Mouse (Mus musculus): Measurements from ENCODE around the gene Bola2.

The Bola2 gene

DNA sequence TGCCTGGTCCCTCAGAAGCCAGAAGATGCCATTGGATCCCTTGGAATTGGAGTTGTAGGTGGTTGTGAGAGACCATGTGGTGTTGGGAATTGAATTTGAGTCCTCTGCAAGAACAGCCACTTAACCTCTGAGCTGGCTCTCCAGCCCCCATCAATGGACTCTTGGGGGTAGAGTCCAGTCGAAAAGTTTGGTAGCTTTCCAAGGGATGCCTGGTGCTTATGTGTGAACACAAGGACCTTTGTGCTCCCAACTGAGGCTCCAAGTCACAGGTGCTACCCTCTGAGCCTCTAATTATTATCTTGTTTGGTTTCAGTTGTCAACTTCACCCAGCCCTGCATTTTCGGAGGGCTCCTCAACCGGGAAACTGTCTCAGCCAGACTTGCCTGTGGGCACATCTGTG lies 4.5 kb upstream of the Bola2 start:
- no peak for DNase-seq

- no peak for DNase-seq
Observed at GRCm38 (mm10) chr7:126691676-126692075, 3.5 kb upstream of the Bola2 start.

GRCm38 (mm10) chr7:126692426-126692825 lies 2.8 kb upstream of the Bola2 start:
- DNase-seq, result no peak

DNA sequence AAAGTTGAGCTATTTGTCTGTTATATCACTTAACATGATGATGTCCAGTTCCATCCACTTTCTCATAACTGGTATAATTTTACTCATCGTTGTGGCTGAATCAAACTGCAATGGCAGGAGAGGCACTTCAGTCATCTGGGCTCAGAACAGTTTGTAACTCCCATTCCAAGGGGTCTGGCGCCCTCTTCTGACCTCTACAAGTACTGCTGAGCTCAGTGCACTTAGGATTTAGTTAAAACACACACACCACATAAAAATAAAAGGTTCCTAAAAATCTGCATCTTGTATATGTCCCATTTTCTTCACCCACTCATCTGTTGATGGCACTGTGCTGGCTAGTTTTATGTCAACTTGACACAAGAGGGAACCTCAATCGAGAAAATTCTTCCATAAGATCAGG lies 1.9 kb upstream of the Bola2 start:
- peak; percentile 69 to 86 for DNase-seq

- DNase-seq, result no peak
Observed at GRCm38 (mm10) chr7:126693781-126694180, 1.4 kb upstream of the Bola2 start.

DNA sequence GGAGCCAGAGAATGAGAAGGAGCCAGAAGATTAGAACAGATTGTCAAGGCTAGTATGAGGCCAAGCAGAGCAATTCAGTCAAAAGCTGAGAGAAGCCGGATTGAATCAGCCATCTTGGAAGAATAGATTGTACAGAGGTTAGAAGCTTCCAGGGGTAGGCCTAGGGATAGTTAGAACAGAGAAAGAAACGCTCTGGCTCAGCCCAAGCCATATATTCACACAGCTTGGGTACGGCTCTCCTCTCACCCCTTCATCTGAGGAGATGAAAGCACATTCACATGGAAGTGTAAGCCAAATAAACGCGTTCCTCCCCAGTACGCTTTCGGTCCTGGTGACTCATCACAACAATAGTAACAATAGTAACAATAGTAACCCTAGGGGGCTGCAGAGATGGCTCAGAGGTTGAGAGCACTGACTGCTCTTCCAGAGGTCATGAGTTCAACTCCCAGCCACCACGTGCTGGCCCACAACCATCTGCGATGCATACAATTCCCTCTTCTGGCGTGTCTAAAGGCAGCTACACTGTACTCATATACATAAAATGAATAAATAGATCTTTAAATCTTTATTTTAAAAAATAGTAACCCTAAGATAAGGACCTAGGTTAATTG lies 655 bp upstream of the Bola2 start:
- no peak for DNase-seq

DNA sequence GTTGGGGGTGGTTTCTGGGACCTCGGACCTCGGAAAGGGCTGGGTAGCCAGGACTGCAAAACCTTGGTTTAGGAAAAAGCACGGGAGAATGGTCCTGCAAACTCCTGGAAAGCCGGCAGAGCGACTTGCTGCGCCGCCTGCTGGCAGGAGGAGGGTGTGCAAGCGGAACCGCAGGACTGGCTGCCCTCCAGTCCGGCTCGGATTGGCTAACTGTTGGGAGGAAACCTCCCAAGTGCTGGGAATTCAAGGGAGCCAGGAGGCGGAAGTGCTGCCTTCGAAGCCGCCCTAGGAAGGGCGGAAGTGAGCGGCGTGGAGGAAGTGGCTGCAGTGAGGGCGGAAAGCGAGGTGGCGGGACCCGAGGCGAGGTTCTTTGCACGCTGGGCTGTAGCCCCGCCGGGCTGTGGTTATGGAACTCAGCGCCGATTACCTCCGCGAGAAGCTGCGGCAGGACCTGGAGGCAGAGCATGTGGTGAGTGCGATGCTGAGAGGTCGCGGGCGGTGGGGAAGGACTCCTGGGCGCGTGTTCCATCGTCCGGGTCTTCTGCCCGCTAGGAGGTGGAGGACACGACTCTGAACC lies 518 bp downstream of the Bola2 start, which contains the start of gene Slx1b:
Gene Slx1b, minus strand, starts transcription at position 154 of the 577 bp plus-strand sequence.
- DNase-seq, result peak; percentile 82 to 83

GRCm38 (mm10) chr7:126696303-126696702 lies 1.1 kb downstream of the Bola2 start:
- DNase-seq, result no peak

- DNase-seq, result no peak
Observed at GRCm38 (mm10) chr7:126696886-126697285, 1.7 kb downstream of the Bola2 start.

DNA sequence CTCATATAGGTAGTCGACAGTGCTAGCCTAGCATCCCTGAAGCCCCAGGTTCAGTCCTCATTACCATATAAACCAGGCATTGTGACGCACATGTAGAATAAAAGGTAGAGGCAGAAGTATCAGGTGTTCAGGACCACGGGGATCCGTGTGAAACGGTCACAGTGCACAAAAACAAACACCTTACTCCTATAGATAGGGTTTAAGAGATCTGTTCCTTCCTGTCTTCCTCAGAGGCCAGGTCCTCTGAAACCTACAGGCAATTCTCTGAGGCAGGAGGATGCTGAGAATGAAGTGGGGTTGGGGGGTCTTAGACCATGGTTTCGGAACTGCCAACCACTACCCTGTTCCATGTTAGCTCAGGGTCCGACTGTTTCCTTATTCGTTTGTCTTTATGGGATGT lies 2.6 kb downstream of the Bola2 start:
- DNase-seq, result no peak

- peak in 1 of 2 experiments; percentile 17 for DNase-seq
Observed at GRCm38 (mm10) chr7:126700063-126701015, 5.1 kb downstream of the Bola2 start.

GRCm38 (mm10) chr7:126701070-126701469 lies 5.9 kb downstream of the Bola2 start:
- DNase-seq, result peak; percentile 83 to 95

GRCm38 (mm10) chr7:126701559-126702357 lies 6.6 kb downstream of the Bola2 start:
- peak in 1 of 2 experiments; percentile 28 for DNase-seq

DNA sequence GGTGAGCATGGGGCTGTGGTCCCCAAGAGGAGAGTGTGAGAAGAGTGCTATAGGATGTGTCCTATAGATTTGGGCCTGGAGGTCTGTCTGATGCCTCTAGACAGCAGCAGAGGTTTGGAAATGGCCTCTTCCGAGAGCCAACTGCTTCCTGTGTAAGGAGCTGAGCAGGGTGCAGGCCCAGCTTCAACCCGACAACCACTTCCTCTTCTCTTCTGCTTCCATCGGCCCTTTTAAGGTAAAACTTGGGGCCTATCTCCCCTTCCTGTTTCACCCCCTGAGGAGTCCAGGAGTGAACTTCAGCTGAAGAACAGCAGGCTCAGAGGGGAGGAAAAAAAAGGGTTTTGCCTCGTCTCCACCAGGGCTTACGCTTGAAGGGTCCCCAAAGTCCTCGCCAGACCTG lies 7.2 kb downstream of the Bola2 start:
- peak; percentile 50 to 65 for DNase-seq

- DNase-seq, result peak; percentile 67 to 72
Observed at GRCm38 (mm10) chr7:126702861-126703756, 7.9 kb downstream of the Bola2 start.

GRCm38 (mm10) chr7:126703757-126704077 lies 8.5 kb downstream of the Bola2 start:
- no peak for DNase-seq

DNA sequence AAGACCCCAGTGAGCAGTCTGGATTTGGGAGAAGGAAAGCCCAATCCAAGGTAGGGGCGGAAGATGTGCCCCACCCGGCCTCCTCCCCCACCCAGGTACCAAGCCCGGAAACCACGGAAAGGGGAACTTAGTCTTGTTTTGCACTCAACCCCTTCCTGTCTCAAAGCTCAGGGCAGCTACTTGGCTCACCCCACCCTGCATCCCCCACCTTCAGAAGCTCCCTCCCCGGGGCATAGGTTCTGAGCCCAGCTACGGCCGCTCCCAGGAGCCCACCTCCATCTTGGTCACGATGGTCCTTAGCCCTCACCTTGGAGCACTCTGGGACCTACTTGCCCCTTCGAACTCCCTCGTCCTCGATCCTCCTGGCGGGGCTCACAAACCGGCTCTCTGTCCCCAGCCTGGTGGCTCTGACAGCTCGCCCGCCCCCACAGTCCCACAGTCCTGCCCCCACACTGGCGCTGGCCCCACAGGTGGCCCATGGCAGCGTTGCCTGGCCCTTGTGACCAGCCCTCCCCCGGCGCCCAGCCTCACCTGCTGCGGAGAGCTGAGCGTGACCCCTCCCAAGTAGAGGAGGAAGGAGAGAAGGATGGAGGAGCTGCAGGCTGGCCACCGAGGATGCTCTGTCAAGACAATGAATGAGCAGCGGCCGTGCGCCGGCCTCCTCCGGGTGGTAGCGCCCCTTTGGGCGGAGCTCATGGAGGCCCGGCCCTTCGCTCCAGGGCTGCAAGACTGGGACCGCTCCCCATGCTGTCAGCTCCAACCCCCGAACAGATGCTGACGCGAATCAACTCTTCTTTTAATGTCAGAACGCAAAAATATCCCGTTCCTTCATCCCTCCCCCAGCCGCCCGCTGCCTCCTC lies 9.2 kb downstream of the Bola2 start:
- DNase-seq, result peak; percentile 90 to 92

DNA sequence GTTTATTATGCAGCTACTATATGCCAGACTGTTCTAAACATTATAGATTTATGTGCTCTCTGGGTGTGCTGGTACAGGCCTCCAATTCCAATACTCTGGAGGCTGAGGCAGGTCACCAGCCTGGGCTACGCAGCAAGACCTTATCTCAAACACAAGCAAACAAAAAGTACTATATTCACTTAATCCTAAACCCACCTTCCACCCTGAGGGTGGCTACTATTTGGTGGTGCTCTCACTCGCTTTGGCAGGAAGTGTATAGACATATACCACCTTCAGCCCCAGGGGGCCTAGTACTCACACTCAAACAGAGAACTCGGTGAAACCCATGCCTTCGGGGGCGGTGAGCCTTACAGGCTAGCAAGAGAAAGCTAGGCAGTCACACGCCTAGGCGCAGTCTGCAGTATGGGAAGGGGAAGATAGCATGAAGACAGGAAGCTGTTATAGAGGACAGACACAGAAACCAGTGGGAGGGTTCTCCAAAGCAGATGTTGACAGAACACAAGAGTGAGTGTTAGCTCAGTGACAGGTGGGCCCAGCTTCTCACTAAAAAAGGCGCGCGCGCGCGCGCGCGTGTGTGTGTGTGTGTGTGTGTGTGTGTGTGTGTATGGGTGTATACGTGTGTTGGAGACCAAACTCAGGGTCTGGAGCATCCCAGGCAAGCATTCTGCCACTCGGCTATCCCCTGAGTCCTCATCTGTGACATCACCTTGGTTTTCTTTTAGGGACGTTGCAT lies 12.4 kb downstream of the Bola2 start, which contains the start of gene Coro1a:
Gene Coro1a, minus strand, starts transcription at position 346 of the 733 bp plus-strand sequence.
- DNase-seq, result peak; percentile 60 to 66

- no peak for DNase-seq
Observed at GRCm38 (mm10) chr7:126708175-126708952, 13.2 kb downstream of the Bola2 start.
